Mouse (Mus musculus): ENCODE data around the gene Hsdl1.

DNA sequence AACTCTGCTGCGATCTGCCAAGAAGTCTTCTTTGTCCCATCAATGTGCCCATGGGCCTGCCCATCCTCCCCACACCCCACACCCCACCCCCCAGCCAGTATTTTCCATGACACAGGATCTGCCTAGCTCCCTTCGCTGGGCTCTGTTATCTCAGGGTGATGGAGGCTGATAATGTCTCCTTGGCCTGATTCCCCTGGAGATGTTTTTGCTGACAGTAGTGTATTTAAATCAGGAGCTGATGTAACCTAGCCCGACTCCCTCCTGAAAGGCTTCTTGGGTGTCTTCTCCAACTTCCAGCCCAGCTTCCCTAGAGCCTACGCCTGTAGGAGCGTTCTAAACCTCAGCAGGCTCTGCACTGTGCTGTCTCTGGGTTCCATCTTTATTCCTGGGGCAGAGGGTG lies 43.9 kb upstream of the Hsdl1 start:
- TF ChIP-seq GATA1 (IDR thresholded peaks at IDR 0.05; ENCODE audit: borderline replicate concordance, low read length) (no peak), FLI1 (IDR thresholded peaks at IDR 0.05; ENCODE audit: low read length) (no peak)
